Mouse (Mus musculus) adrenal gland, postnatal 4 days (tissue): ENCODE results near the gene Cyyr1. TPM values are rescaled to one million over a fixed set of nuclear protein-coding genes. Genes with fewer than 3 reads are reported as not detected.
"Not testable (repeated sequence)": the region's sequence is repeated elsewhere in the genome, so short reads cannot be mapped to it uniquely, and the experiment has no call there.

Experiments used
- DNase-seq, 2 experiments: peaks; one replicate each; pipeline ENCODE4 v3.0.0; 2021 to 2022; ENCODE audit warnings: low spot score in 2 of 2, mixed read lengths in 2 of 2
- long read RNA-seq, 2 experiments: library from polyadenylated mRNA; stranded (forward); transcript quantifications; one replicate each; pipeline ENCODE4 v2.0.0; 2021
- total RNA-seq, 2 experiments: library from RNA; stranded (reverse); gene quantifications; 2 replicates each; pipeline ENCODE4 v1.2.3; 2021

Gene Cyyr1
- total RNA-seq: 10 to 100 TPM; 14.1 to 15.0 TPM
- long read RNA-seq, experiment 1, partial matches to known transcripts: 0 of 1 reads
- long read RNA-seq, experiment 1, other reads (novel, unspliced or antisense): 1 of 1 reads
- long read RNA-seq, experiment 2, partial matches to known transcripts: 0 of 5 reads
- long read RNA-seq, experiment 2, other reads (novel, unspliced or antisense): 5 of 5 reads

DNA sequence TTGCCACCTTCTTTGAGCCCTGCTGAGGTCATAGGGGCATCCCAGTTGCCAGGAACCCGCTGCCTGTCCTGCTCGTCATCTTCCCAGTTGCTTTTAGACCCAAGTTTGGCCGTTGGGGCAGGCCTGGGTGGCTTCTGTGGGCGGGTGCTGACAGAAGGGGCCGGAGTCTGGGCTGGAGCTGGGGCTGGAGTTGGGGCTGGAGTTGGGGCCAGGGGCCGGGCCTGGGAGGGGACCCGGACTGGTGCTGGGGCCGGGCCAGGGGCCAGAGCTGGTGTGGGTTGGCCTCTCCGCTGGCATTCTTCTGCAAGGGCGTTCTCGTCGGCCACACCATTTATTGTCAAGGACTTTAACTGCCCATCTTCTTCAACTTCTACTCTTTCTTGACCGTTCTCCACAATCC is at the start of gene Cyyr1:
Gene Cyyr1, minus strand, starts transcription at position 101 of the 400 bp plus-strand sequence.
- not testable (repeated sequence) for DNase-seq

DNA sequence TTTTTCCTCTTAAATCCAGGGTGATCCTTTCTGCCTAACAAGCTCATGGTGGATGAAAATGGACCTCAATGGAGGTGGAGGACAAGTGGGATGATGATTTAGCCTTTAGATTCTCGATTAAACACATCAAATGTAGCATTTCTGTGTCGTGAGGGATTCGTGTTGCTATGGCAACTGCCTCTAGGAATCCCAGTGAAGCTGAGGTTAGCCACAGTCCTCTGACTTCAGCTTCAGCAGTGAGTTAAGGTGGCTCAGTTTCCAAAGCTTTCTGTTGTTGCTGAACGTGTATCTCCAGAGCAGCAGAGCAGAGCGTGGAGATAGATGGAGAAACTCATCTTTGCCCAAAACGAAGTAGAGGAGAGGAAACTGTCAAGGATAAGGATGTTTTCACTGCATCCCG is 35.6 kb upstream of the Cyyr1 start:
- no peak for DNase-seq

DNA sequence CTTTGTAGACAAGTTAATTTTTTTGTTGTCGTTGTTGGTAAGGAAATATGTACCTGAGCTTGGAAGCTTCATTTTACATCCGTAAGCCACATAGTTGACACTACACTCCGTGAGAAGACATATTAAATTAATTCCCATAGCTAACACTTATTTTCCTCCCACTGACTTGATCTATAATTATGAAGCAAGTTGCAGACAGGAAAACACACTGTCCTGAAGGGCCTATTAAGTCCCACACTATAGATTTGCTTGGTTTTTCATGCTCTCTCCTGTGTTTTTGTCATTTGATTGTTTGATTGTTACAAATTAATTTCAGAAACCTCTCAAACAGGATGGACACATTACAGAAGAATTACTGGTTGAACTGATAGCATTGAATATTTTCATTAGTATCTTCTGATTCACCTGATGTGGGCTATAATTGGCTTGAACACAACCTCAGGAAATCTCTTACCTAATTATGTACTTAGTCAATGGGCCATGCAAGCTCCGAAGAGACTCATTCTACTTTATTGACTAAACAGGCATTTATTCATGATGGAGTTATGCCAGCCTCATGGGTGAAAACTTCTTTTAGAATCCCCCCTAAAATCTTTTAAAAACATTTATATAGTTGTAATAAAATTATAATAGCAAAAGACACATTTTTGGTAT is 34.5 kb upstream of the Cyyr1 start:
- DNase-seq: no peak

DNA sequence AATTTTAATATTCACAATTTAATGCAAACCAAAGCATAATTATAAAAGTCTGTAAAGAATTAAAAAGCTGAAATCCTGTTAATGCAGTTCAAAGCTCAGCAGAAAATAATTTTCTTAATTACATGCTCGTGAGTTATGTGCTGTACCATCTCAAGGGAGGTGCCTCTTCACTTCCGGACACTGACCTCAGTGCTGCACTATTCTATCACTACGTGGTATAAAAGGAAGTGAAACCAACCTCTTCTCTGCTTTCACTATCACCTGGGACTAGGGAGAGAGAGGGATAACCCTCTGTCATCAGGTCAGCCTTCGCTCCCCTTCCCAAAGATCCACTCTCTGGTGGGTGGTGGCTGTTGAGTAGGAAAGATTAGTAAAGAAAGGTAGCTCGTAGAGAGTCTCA is 13.3 kb upstream of the Cyyr1 start:
- no peak for DNase-seq

DNA sequence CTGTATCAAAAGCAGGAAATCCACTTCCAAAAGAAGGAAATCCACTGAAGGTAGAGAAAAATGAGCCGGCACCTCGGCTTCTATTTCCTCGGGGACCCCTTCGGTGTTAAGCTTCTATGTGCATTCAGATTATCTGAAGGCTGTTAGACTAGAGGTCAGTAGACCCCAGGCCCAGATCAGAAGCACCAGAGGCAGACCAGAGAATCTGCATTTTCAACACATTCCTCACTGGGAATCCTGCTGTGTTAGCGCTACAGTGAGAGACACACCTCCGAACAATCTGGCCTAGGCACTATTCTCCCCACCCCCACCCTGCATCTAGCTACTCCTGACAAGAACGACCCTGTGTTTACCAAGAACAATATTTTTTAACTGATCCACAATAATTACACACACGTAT is 641 bp upstream of the Cyyr1 start:
- DNase-seq: no peak

DNA sequence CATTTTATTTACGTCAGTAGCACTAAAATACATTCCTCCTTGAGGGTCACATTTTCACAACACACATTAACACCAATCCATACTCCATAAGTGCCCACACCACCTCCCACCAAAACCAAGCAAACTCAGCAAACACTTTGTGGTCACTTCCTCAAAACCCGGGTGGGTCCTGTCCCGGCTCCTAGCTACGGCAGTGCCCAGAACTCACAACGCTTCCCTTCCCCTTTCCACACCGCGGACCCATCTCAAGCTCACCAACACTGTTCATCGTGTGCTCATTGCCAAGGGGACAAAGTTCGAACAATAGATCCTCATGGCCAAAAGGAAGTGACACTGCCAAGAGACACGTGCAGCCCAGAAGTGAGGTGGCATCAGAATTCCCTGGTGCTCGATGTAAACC is 1.2 kb downstream of the Cyyr1 start:
- not testable (repeated sequence) for DNase-seq

DNA sequence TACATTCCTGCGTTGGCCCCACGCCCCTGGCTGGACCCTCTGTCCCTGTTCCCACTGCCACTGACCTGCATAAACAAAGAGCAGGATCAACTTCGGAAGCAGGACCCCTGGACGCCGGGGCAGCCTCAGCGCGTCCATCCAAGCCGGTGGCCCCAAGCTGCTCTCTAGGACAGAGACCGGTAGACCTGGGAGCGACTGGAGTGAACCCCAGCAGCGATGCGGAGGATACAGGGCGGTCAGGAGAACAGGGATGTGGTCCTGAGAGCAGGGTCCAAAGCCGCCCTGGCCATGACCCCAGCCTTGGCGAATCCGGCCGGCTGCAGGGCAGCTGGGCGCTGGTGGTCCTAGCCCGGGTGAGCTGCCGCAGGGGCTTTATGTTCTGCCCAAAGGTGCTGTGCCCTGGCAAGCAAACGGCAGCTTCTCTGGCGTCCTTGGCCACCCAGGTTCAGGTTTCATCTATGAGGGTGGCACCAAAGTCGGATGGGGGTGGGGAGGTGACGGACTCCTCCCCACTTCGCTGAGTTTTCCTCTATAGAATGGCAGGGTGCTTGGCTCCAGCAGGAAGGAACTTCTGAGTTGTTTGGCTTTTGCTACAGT is 3.1 kb downstream of the Cyyr1 start:
- DNase-seq: peak in 1 of 2 experiments; percentile 7

DNA sequence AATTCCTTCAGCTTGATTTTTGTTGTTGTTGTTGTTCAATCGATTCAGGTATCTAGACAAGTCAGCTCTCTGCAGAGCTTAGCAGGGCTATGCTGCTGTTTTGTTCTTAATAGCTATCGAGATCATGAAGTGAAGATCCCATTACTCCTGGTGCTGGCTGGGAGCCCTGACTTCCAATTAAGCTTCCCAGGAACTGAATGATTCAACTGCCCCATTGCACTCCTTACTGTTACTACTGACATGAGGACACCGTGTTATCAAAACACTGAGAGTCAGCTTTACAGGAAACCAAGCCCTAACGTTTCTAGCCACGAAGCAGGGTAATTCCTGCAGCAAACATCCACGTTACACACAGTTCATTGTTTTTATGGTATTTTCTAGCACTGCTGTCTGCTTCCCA is 6.7 kb downstream of the Cyyr1 start:
- no peak for DNase-seq

DNA sequence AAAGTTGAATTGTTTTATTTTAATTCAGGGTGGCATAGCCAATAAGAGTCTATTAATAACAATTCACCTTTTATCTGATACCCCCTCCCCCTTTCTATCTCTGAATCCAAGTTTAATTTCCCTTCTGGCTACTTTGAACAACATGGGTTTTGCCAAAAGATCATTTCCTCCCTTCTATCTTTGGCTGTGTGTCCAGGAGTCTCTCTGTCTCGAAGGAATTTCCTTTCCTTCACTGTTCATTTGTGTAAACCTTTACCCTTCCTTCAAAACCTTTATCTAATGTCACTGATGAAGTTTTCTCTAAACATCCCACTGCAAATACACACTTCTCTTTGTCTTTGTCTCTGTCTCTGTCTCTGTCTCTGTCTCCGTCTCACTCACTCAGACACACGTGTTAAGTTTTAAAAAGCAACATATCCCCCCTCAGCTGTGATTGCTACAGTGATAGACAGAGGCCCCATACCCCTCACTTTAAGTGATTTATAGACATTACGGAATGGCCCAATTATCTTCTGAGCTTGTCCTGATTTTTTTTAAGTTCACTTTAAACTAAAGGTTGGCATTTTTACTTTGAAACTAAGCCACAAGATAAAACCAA is 11.4 kb downstream of the Cyyr1 start:
- no peak for DNase-seq

DNA sequence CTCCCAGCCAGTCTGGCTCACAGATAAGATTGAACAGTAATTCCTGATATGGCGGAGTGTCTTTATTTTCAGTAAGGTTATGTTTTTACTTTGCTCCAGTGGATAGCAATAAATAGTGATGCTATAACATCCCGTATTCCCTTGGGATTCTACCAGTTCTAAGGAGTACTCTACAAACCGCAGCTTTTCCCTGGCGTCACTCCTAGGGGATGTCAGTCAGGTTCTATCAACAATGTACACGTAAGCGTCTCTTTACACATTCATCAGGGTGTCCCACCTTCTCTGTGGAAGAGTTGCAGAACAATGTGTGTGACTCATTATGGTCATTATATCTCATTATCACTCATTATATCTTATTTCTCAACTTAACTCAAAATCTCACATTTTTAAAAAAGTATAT is 12.2 kb downstream of the Cyyr1 start:
- no peak for DNase-seq

DNA sequence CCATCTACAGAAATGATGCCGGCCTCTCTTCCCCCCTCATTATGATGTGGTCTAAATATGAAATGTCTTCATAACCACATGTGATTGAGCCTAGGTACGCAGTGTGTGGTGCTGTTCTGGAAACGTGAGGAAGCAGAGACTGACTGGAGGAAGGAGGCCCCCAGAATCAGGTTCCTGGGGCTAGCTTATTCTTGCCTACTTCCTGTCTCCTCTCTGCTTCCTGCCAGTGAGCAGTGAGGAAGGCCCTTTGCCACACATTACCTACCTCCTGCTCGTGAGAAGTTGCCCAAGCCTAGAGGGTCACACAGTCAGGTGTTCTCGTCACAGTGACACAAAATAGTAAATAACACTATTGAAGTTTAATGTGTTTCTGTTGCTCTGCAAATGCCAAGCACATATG is 14.8 kb downstream of the Cyyr1 start:
- no peak for DNase-seq

DNA sequence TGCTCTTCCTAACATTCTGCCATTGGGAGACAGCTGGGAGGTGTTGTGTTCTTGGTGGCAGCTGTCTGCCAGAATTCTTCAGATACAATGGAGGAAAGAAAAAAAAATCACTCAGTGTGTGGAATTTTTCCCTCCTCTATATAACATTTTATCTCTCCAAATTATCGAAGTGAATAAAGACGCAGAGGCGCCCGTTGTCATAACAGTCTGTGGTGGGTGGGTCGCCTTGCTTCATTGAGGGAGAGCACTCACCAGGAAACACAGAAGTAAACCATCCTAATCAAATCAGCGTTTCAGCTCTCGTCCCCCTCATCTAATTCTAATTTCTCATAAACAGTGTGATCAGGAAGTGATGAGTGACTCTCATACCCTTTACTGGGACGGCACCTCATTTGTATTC is 17.1 kb downstream of the Cyyr1 start:
- no peak for DNase-seq

DNA sequence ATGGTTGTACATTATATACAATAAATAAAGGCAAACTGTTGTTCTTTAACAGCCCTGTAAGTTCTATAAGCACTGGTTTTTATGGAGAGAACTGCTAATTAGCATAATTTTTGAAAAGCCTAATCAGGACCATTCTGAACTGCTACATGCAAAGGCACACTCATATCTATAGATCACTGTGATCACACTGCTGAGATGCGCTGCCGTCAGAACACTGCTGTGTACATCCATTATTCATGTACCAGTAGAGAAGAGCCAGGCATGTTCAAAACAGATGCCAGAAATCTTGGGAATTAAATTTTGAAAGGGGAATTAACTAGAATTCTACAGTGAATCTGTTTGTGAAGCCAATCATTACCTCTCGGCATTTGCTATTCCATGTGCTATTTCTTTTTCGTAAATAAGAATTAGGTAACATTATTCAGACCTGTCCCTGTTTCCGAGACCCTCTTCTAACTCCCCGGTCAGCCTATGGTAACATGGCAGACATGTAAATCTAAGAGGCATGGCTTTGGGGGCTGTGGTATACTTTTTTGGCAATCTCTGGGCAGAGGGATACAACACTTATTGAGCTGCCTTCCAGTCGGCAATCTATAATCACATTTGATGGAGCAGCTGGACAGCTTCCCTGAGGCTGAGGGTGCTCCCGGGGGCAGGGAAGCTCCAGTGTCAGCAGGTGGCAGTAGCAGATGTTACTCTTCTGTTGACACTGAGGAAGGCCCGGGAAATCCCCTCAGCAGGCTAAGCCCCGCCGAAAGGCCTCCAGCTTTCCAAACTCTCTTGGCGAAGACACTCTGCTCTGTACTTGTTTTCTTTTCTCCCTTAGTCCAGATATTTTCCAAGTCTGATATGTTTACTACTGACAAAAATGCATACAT is 25.2 kb downstream of the Cyyr1 start:
- no peak for DNase-seq

DNA sequence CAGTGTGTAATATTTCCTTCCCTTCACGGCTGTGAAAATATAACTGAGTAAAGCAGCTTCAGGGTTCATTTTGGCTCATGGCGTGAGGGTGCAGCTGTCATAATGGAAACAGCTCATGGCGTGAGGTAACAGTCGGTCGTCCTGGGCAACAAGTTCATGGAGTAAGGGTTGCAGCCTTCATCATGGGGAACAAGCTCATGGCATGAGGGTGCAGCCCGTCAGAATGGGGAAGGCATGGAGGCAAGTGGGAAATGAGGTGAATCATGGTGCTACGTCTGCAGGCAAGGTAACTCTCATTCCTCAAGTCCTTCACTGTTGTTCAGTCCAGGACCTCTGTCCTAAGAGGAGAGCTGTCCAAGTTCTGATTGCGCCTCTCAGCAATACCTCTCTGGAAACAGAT is 28.6 kb downstream of the Cyyr1 start:
- no peak for DNase-seq

DNA sequence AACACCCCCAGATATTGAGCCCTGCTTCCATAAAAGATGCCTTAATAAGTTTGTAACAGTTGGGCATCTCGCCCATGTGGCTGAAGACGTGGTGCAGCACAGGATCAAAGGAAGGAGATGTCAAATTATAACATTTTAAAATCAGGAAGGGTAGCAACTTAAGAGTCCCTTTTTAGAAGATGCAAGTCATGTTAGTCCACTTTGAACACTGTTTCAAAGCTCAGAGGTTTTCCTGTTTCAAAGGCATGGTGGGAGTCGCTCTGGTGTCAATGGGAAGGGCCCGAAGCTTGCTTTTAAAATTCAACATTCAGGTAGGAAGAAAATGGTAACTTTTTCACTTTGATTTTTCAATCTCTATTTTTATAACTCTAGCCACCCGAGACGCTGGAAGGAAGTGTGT is 45.9 kb downstream of the Cyyr1 start:
- no peak for DNase-seq

DNA sequence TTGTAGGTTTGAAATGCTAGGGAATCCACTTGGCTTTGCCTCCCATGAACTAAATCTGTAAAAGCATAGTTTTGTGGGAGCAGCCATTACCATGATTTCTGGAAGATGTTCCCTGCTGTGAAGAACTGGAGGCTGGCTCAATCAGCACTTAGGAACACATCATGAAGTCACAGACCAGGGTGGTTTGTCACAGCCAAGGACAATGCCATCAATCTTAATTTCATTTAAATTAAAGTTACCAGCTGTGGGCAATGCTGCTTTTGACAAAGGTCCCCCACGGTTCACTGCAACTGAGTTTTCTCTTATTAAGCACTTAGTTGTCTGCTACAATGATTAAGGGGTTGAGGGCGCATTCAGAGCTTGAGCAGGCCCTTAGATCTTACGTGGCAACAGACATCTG is 48.1 kb downstream of the Cyyr1 start:
- no peak for DNase-seq

DNA sequence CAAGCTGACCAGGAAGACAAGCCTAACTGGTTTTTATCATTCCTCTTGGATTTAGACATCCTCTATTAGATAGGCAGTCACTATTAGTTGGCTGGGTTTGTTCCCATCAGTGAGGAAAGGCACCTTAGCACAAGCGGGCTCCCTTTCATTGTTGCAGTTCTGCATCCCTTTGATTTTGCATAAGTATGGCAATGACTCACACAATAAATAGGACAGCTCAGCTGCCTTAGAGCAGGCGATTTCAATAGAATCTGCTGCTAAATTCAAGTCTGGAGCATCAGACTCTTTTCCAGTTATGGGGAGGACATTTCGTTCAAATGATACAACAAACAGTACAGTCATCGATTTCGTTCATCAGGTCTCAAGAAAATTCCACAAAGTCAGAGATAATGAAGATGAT is 49.8 kb downstream of the Cyyr1 start:
- DNase-seq: no peak

DNA sequence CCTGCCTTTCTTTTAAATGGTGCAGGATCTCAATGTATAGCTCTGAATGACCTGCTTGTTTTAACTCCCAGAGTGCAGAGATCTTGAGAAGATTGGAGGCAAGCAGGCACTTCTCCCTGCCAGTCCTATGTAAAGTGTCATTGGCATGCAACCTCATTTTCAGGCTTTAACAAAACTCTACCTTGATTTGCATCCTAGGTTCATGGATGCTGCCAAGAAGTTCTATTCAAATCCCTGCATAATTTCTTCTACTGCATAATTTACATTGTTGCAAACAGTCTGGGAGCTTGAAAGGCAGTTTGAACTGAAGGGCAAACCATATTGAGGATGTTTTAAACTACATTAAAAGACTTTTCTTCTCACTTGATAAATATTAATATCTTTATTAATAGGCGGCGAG is 57.4 kb downstream of the Cyyr1 start:
- no peak for DNase-seq

DNA sequence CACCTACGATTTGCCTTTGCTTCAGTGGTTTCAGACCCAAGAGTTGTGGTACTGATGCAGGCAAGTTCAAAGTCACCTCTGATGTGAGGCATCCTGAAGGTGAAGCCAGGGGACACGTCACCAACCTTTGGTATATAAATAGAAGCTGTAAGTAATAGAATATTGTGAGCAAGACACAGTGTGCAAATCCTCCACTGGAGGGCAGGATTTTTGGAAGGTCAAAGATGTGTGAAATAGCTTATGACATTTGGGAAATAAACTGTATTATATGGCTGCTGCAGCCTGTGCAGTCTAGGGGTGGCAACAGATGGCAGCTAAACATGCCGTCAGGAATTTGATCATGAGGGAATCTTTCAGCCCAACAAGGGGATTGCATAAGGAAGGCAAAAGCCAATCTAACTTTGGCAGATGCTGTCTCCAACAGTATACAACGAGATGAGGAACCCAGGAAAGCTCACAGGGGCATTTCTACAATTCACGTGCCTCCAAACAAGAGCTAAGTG is 65.0 kb downstream of the Cyyr1 start:
- DNase-seq: no peak

DNA sequence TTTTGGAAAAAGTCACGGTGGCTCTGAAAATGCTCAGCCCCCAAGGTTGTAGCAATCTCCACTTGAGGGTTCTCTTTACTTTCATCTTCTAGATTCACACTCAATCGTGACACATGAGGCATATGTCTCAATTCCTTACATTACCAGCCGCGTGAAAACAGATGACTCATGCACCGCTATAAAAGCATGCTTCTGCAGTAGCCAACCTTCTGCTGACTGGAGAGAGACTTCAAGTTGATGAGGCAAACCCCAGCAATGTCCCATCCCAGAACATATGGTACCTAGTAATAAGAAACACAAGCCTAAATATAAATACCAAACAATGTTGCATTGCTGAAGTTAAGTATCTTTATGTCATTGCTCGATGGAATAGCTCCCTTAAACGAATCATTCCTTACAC is 65.9 kb downstream of the Cyyr1 start:
- DNase-seq: no peak

DNA sequence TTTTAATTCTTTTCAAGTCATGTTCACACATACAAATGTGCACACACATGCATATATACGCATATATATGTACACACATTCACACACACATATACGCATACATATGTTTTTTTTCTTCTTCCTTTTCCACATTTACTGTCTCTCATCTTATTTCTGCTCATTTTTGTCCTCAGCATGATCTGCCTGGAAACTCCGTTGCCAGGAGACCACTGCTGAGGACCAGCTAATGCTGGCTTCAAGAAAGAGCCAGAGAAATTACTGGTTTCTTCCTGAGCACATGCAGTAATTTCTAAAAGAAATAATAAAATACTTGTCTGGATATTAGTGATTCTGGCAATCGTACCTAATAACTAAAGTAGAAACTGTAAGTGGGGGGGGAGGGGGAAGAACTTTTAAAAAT is 68.6 kb downstream of the Cyyr1 start:
- DNase-seq: no peak
